Comparison of ENCODE assay signal across 9 mouse cellular contexts in the genomic region with DNA sequence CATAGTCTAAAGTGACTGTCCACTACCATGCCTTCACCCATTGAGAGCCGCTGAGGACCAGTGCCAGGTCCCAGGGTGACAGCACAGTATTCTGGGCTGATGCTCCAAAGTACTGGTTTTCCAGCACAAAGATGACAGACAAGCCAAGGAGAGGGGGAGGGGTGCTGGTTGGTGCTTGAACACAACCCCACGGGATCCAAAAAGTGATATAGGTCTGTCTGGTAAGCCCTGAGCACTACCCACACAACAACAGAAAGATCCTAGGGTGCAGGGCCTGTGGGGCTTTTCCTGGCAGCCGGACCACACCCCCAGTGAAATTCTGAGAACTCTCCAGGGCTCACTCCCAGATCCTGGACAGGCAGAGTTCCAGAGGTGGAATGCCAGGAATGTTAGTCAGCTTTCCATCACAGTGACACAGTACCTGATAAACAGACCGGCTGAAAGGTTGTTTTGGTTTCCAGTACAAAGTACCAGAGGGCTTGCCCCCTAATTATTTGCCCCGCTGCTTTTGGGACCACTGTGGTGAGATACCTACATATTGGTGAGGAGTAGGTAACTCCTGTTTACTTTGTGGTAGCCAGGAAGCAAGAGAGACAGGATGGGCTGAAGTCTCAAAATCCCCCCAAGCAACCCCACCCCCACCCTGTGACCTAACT. TPM values are rescaled to one million over a fixed set of nuclear protein-coding genes. Genes with fewer than 3 reads are reported as not detected.
DNase-seq lines count a peak whose midpoint lies in the region; TF ChIP-seq lines count a peak whose summit lies in the region.
"Had no signal": no experiment of that assay in that cellular context is flagged by ENCODE, and none has a peak within 500 bp of the region (broad histone marks: within the 10 kb centered on the region; RNA-seq: fewer than 3 reads in every experiment).

No protein-coding gene starts in this region.

- H3K4me1 ChIP-seq in cerebellum, adult 2 months (ENCODE audit: control insufficient read depth, insufficient read depth, low read length) = peaks cover 20% of the 10 kb centered on the region
- H3K4me1 ChIP-seq in embryonic fibroblast, embryonic 13.5 days (ENCODE audit: control insufficient read depth, insufficient read depth, low read length) = peaks cover 20% of the 10 kb centered on the region

- intact Hi-C loops in left cerebral cortex, postnatal 36 days (cut with DNase I) = no loop called here

- DNase-seq in cerebellum, adult 2 months = peak in 1 of 2 experiments; percentile 22
- no peak for DNase-seq in cerebellum, postnatal 36 days
- DNase-seq in A20 (ENCODE audit: low read depth, low spot score) = peak; percentile 19
- DNase-seq in kidney, adult 8-10 months = peak; percentile 91
- peak; percentile 76 for DNase-seq in lung, postnatal 14 days
- DNase-seq in urinary bladder, adult 18-20 months (ENCODE audit: low spot score in 2 of 2) = no peak
- DNase-seq in left cerebral cortex, postnatal 36 days (ENCODE audit: low spot score in 2 of 2) = no peak

- no peak for TF ChIP-seq CTCF in cerebellum, adult 2 months (IDR thresholded peaks at IDR 0.05; ENCODE audit: borderline replicate concordance, insufficient read depth, low read depth, low read length)
- TF ChIP-seq CTCF in embryonic fibroblast, embryonic 13.5 days (IDR thresholded peaks at IDR 0.05; ENCODE audit: borderline replicate concordance, insufficient read depth, low read length) = no peak

- TF ChIP-seq POLR2A in cerebellum, adult 2 months (IDR thresholded peaks at IDR 0.05; ENCODE audit: borderline replicate concordance, insufficient read depth, low read length) = no peak
- TF ChIP-seq POLR2A in embryonic fibroblast, embryonic 13.5 days (IDR thresholded peaks at IDR 0.05; ENCODE audit: low read depth, low read length) = no peak

- H3K27ac ChIP-seq in cerebellum, adult 2 months (ENCODE audit: insufficient read depth, low read length) = peak overlapping the region; percentile 11; the same call in 1 of the 2 replicates
- peak overlapping the region; percentile 20 for H3K27ac ChIP-seq in embryonic fibroblast, embryonic 13.5 days (ENCODE audit: insufficient read depth, low read length)

- WGBS in cerebellum, adult 2 months = 46% methylated on average over 5 of the region's 5 CpGs

- H3K4me3 ChIP-seq in cerebellum, adult 2 months (replicated peaks; ENCODE audit: insufficient read depth, low read depth, low read length) = no peak overlapping the region
- H3K4me3 ChIP-seq in embryonic fibroblast, embryonic 13.5 days (ENCODE audit: insufficient read depth, low read length) = no peak overlapping the region
- H3K4me3 ChIP-seq: erythroblast, embryonic 14.5 days had no signal

- H3K27me3 ChIP-seq in cerebellum, adult 2 months (ENCODE audit: control insufficient read depth, insufficient read depth, low read length) = no peaks in the 10 kb centered on the region

RNA-seq across cellular contexts. Expression of a gene that starts 5.5 kb away (rescaled TPM):
- polyA plus RNA-seq in cerebellum, adult 2 months (2012; rRNA removed) = 23.4 and 24.2 TPM in 2 replicates
- polyA plus RNA-seq in embryonic fibroblast, embryonic 13.5 days (2011; ENCODE audit: insufficient read length, low read depth, missing spikeins) = 9.6 and 11.6 TPM in 2 replicates
- total RNA-seq in left cerebral cortex, postnatal 36 days (2021) = 10 to 100 TPM; 35.0 to 51.0 TPM

RNA-seq across cellular contexts. Expression of a gene that starts 48.0 kb away (rescaled TPM):
- 28.6 and 32.0 TPM in 2 replicates for polyA plus RNA-seq in cerebellum, adult 2 months (2012; rRNA removed)
- 29.6 and 34.6 TPM in 2 replicates for polyA plus RNA-seq in embryonic fibroblast, embryonic 13.5 days (2011; ENCODE audit: insufficient read length, low read depth, missing spikeins)
- 10 to 100 TPM; 17.5 to 26.0 TPM for total RNA-seq in left cerebral cortex, postnatal 36 days (2021)

RNA-seq across cellular contexts. Expression of a gene that starts 48.4 kb away (rescaled TPM):
- polyA plus RNA-seq in cerebellum, adult 2 months (2012; rRNA removed) = 17.3 and 18.5 TPM in 2 replicates
- polyA plus RNA-seq in embryonic fibroblast, embryonic 13.5 days (2011; ENCODE audit: insufficient read length, low read depth, missing spikeins) = 9.1 and 13.0 TPM in 2 replicates
- total RNA-seq in left cerebral cortex, postnatal 36 days (2021) = 10 to 100 TPM; 12.8 to 15.7 TPM

Comparison
In these comparisons a context has a peak if more than half of its experiments do, and no peak if none do; other contexts are left out.
1. DNase-seq: peak in A20 (single experiment), kidney, adult 8-10 months (2 of 2) and lung, postnatal 14 days (single experiment); none in cerebellum, postnatal 36 days (0 of 2), urinary bladder, adult 18-20 months (0 of 2) and left cerebral cortex, postnatal 36 days (0 of 2).